Mouse (Mus musculus) leukemia stem cell, adult 10-12 weeks (primary cell): ENCODE measurements around the gene Cacybp. TPM values are rescaled to one million over a fixed set of nuclear protein-coding genes. Genes with fewer than 3 reads are reported as not detected.

Experiments used
- polyA plus RNA-seq: library from polyadenylated mRNA; stranded (reverse); fragments of >175 nt; gene quantifications from 2 replicates; pipeline ENCODE4 v1.2.3, GENCODE M21; 2012; ENCODE audit warnings: low replicate concordance

Gene Cacybp
- polyA plus RNA-seq: 46.1 and 81.3 TPM in 2 replicates

GRCm38 (mm10) chr1:160212703-160213669 is at the start of gene Cacybp:
Cacybp (minus strand) TSS chr1:160212875.

GRCm38 (mm10) chr1:160194529-160195336 is 17.9 kb downstream of the Cacybp start, which contains the start of gene Mrps14:
Mrps14 (plus strand) TSS chr1:160195215.

GRCm38 (mm10) chr1:160153480-160153879 is 59.2 kb downstream of the Cacybp start, which contains the start of gene Tnn:
Tnn (minus strand) TSS chr1:160153580.

Other genes with a start within 250 kb of the Cacybp start
- 10.1 and 14.1 TPM in 2 replicates for gene 4930523C07Rik, start 168.5 kb downstream of the Cacybp start, polyA plus RNA-seq
- gene Tnn, start 59.3 kb downstream of the Cacybp start, polyA plus RNA-seq: 0.03 TPM in 1 of 2 replicates, not detected in the other
- 0.69 and 8.7 TPM in 2 replicates for gene Mrps14, start 17.7 kb downstream of the Cacybp start, polyA plus RNA-seq